Mouse (Mus musculus) olfactory bulb, adult 2 months (tissue): ENCODE measurements around the gene 1500015O10Rik.

ENCODE experiments used
- CTCF ChIP-seq: fragments of 200-500 bp; IDR thresholded peaks from 2 replicates; pipeline ENCODE4 v1.5.1; 2012; ENCODE audit warnings: low read depth, mild to moderate bottlenecking, low read length, moderate library complexity; ENCODE audit not compliant: insufficient read depth
- POLR2A ChIP-seq: fragments of 200-500 bp; IDR thresholded peaks from 2 replicates; pipeline ENCODE4 v1.6.1; 2012; ENCODE audit warnings: mild to moderate bottlenecking, low read depth, low read length, moderate library complexity; ENCODE audit not compliant: insufficient read depth

GRCm38 (mm10) chr1:43769348-43769747, 38.9 kb downstream of the 1500015O10Rik start:
- TF ChIP-seq CTCF, result no peak
- TF ChIP-seq POLR2A, result no peak
